In the genomic region with DNA sequence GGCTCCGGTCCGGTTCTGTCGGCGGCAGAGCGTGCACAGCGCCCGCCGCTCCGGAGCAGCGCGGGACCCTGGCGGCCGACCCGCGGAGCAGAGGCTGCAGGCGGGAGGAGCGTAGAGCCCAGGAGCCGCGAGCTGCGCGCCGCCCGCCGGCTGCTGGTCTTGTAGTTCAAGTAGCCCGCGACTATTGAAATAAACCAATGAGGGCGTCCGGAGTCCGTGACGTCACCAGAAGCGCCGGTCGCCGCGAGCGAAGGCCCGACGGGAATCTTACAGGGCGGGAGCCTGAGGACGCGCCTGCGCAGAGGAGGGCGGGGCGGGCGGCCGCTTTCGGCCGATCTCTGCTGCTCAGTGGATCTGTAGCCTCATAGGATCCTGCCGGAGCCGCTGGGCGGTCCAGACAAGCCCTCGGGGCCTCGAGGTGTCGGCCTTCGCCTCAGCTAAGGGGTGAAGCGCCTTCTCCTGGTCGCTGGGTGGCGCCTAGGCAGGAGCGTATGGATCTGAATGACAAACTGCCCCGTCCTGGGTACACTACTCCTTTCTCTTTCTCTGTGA, we compare ENCODE assay signal across 8 mouse cellular contexts. TPM values are rescaled to one million over a fixed set of nuclear protein-coding genes. Genes with fewer than 3 reads are reported as not detected.
DNase-seq lines count a peak whose midpoint lies in the region; ATAC-seq and TF ChIP-seq lines count a peak whose summit lies in the region.

TSS of gene Ccna2 (minus strand) at position 324 of the 552 bp plus-strand sequence.

- peaks cover 39% of the 10 kb centered on the region for H3K36me3 ChIP-seq in E14TG2a.4 (ENCODE audit: insufficient read depth, low read length)
- peaks cover 31% of the 10 kb centered on the region for H3K36me3 ChIP-seq in forebrain, embryonic 12.5 days (replicated peaks)
- peaks cover 20% of the 10 kb centered on the region for H3K36me3 ChIP-seq in heart, postnatal 0 days (replicated peaks; ENCODE audit: control insufficient read depth, insufficient read depth, low read length)
- H3K36me3 ChIP-seq in liver, embryonic 16.5 days (ENCODE audit: control insufficient read depth, insufficient read depth) = peaks cover 30% of the 10 kb centered on the region
- peaks cover 19% of the 10 kb centered on the region for H3K36me3 ChIP-seq in neural tube, embryonic 13.5 days
- H3K36me3 ChIP-seq in testis, adult 2 months (ENCODE audit: control insufficient read depth, insufficient read depth, low read length) = no peaks in the 10 kb centered on the region

- H3K27ac ChIP-seq in forebrain, embryonic 12.5 days = peak within 1 kb of the TSS; percentile 89
- peak within 1 kb of the TSS; percentile 83 for H3K27ac ChIP-seq in heart, postnatal 0 days (ENCODE audit: low read depth)
- peak within 1 kb of the TSS; percentile 94 for H3K27ac ChIP-seq in liver, embryonic 16.5 days (ENCODE audit: low read length)
- H3K27ac ChIP-seq in neural tube, embryonic 13.5 days (replicated peaks) = peak within 1 kb of the TSS; percentile 86
- H3K27ac ChIP-seq in testis, adult 2 months (ENCODE audit: control insufficient read depth, insufficient read depth, low read depth, low read length) = peak within 1 kb of the TSS; percentile 98

- peak; percentile 98 for DNase-seq in c-Kit-positive CD71-positive TER-119-positive erythroid progenitor cells, embryonic 14.5 days (ENCODE audit: low spot score)
- peak; percentile 97 for DNase-seq in heart, postnatal 0 days (ENCODE audit: low spot score)
- peak; percentile 99 for DNase-seq in kidney, postnatal 4 days

- ATAC-seq in forebrain, embryonic 12.5 days (ENCODE audit: low FRiP score) = peak; percentile 100
- peak; percentile 100 for ATAC-seq in heart, postnatal 0 days (ENCODE audit: insufficient read depth, low read depth)
- ATAC-seq in liver, embryonic 16.5 days (ENCODE audit: low read depth) = peak; percentile 96
- ATAC-seq in neural tube, embryonic 13.5 days (ENCODE audit: low read depth) = peak; percentile 100

- TF ChIP-seq EP300 in heart, postnatal 0 days (IDR thresholded peaks at IDR 0.05; ENCODE audit: low read depth) = 0 out of 2 replicates have a peak, but pooled peaks have one; percentile 34

- peak; percentile 83 for TF ChIP-seq POLR2A in testis, adult 2 months (IDR thresholded peaks at IDR 0.05; ENCODE audit: control insufficient read depth, low read depth, low read length)

- peak within 1 kb of the TSS; percentile 83 for H3K9ac ChIP-seq in forebrain, embryonic 12.5 days
- H3K9ac ChIP-seq in heart, postnatal 0 days (replicated peaks; ENCODE audit: low read depth, low read length) = peak within 1 kb of the TSS; percentile 83
- H3K9ac ChIP-seq in liver, embryonic 16.5 days (ENCODE audit: low read depth, low read length) = peak within 1 kb of the TSS; percentile 100
- peak within 1 kb of the TSS; percentile 71 for H3K9ac ChIP-seq in neural tube, embryonic 13.5 days

- peak within 1 kb of the TSS; percentile 67 for H3K4me2 ChIP-seq in forebrain, embryonic 12.5 days
- H3K4me2 ChIP-seq in heart, postnatal 0 days (ENCODE audit: low read depth, low read length) = peak within 1 kb of the TSS; percentile 99
- peak within 1 kb of the TSS; percentile 71 for H3K4me2 ChIP-seq in liver, embryonic 16.5 days (ENCODE audit: low read depth, low read length)
- peak within 1 kb of the TSS; percentile 100 for H3K4me2 ChIP-seq in neural tube, embryonic 13.5 days

- peaks cover 22% of the 10 kb centered on the region for H3K4me1 ChIP-seq in E14TG2a.4 (replicated peaks; ENCODE audit: low read depth, low read length)
- peaks cover 23% of the 10 kb centered on the region for H3K4me1 ChIP-seq in forebrain, embryonic 12.5 days
- H3K4me1 ChIP-seq in heart, postnatal 0 days (ENCODE audit: control insufficient read depth, insufficient read depth) = peaks cover 23% of the 10 kb centered on the region
- peaks cover 19% of the 10 kb centered on the region for H3K4me1 ChIP-seq in liver, embryonic 16.5 days (ENCODE audit: control insufficient read depth, low read depth, low read length)
- H3K4me1 ChIP-seq in neural tube, embryonic 13.5 days (replicated peaks) = peaks cover 26% of the 10 kb centered on the region
- H3K4me1 ChIP-seq in testis, adult 2 months (ENCODE audit: control insufficient read depth, insufficient read depth, low read length) = peaks cover 3% of the 10 kb centered on the region; the same call in 1 of the 2 replicates

- H3K4me3 ChIP-seq in E14TG2a.4 (replicated peaks; ENCODE audit: low read length) = peak within 1 kb of the TSS; percentile 99
- peak within 1 kb of the TSS; percentile 69 for H3K4me3 ChIP-seq in forebrain, embryonic 12.5 days (replicated peaks)
- peak within 1 kb of the TSS; percentile 92 for H3K4me3 ChIP-seq in heart, postnatal 0 days (ENCODE audit: low read depth, low read length)
- peak within 1 kb of the TSS; percentile 100 for H3K4me3 ChIP-seq in liver, embryonic 16.5 days (ENCODE audit: low read depth, low read length)
- H3K4me3 ChIP-seq in neural tube, embryonic 13.5 days = peak within 1 kb of the TSS; percentile 69
- peak within 1 kb of the TSS; percentile 98 for H3K4me3 ChIP-seq in testis, adult 2 months (ENCODE audit: control insufficient read depth, low read depth, low read length)

- no peaks in the 10 kb centered on the region for H3K9me3 ChIP-seq in E14TG2a.4 (ENCODE audit: low read length)
- H3K9me3 ChIP-seq in forebrain, embryonic 12.5 days = no peaks in the 10 kb centered on the region
- H3K9me3 ChIP-seq in heart, postnatal 0 days (replicated peaks; ENCODE audit: control insufficient read depth, low read length) = no peaks in the 10 kb centered on the region
- H3K9me3 ChIP-seq in liver, embryonic 16.5 days (replicated peaks; ENCODE audit: control insufficient read depth, low read length) = no peaks in the 10 kb centered on the region
- no peaks in the 10 kb centered on the region for H3K9me3 ChIP-seq in neural tube, embryonic 13.5 days

- TF ChIP-seq CTCF in E14TG2a.4 (conservative IDR thresholded peaks at IDR 0.05; ENCODE audit: low read length) = 0 out of 2 replicates have a peak, but pooled peaks have one; percentile 18
- TF ChIP-seq CTCF in heart, postnatal 0 days (IDR thresholded peaks at IDR 0.05; ENCODE audit: low read depth) = peak; percentile 75
- peak; percentile 46; the same call in 1 of the 2 replicates for TF ChIP-seq CTCF in testis, adult 2 months (IDR thresholded peaks at IDR 0.05; ENCODE audit: control insufficient read depth, insufficient read depth, insufficient replicate concordance, low read depth, low read length)

- WGBS in forebrain, embryonic 12.5 days = under 1% methylated on average over 60 of the region's 60 CpGs
- under 1% methylated on average over 54 of the region's 60 CpGs for WGBS in heart, postnatal 0 days
- WGBS in liver, embryonic 16.5 days (ENCODE audit: insufficient replicate concordance) = under 1% methylated on average over 58 of the region's 60 CpGs
- WGBS in neural tube, embryonic 13.5 days = under 1% methylated on average over 60 of the region's 60 CpGs

- H3K27me3 ChIP-seq in E14TG2a.4 (ENCODE audit: insufficient read depth, low read length) = no peaks in the 10 kb centered on the region
- no peaks in the 10 kb centered on the region for H3K27me3 ChIP-seq in forebrain, embryonic 12.5 days
- H3K27me3 ChIP-seq in heart, postnatal 0 days (ENCODE audit: control insufficient read depth, insufficient read depth, low read length) = no peaks in the 10 kb centered on the region
- no peaks in the 10 kb centered on the region for H3K27me3 ChIP-seq in liver, embryonic 16.5 days (ENCODE audit: control insufficient read depth, insufficient read depth, low read depth, low read length)
- H3K27me3 ChIP-seq in neural tube, embryonic 13.5 days = no peaks in the 10 kb centered on the region
- no peaks in the 10 kb centered on the region for H3K27me3 ChIP-seq in testis, adult 2 months (ENCODE audit: control insufficient read depth, insufficient read depth, low read length)

RNA-seq across cellular contexts. Expression of gene Ccna2, which starts in this region (rescaled TPM):
- 244 and 260 TPM in 2 replicates for polyA plus RNA-seq in forebrain, embryonic 12.5 days (2016; fragmentation: Nextera tagmentation; extraction: Ambion mirVana)
- total RNA-seq in heart, postnatal 0 days (2014; rRNA removed; ENCODE audit: low replicate concordance) = 172 and 290 TPM in 2 replicates
- 41.9 and 44.0 TPM in 2 replicates for polyA plus RNA-seq in heart, postnatal 0 days (2015; fragmentation: Nextera tagmentation; extraction: Ambion mirVana)
- 220 and 228 TPM in 2 replicates for polyA plus RNA-seq in liver, embryonic 16.5 days (2015; fragmentation: Nextera tagmentation; extraction: Ambion mirVana)
- 33.4 and 43.6 TPM in 2 replicates for polyA plus RNA-seq in neural tube, embryonic 13.5 days (2015; fragmentation: Nextera tagmentation; extraction: Ambion mirVana)
- 5.0 and 5.2 TPM in 2 replicates for polyA plus RNA-seq in testis, adult 2 months (2012; rRNA removed)

Comparison
In these comparisons a context has a peak if more than half of its experiments do, and no peak if none do; other contexts are left out.
1. Peak in every context shown above with its lines: DNase-seq, ATAC-seq, H3K4me3 ChIP-seq and H3K27ac ChIP-seq.
2. CTCF ChIP-seq: peak in every context shown above with its lines; median percentile 75 in heart, postnatal 0 days; 46 in testis, adult 2 months; 18 in E14TG2a.4.